Mouse (Mus musculus) ovary, adult 18-20 months (tissue): ENCODE measurements around the gene Cacybp.

Experiments used
- DNase-seq: peaks from one replicate; pipeline ENCODE4 v3.0.0; 2022; ENCODE audit warnings: low spot score, mixed read lengths

The Cacybp gene

GRCm38 (mm10) chr1:160212703-160213669, at the start of gene Cacybp:
Gene Cacybp, minus strand, starts transcription at chr1:160212875.
- peak; percentile 99 for DNase-seq

GRCm38 (mm10) chr1:160262415-160262814, 49.7 kb upstream of the Cacybp start:
- no peak for DNase-seq

- DNase-seq, result no peak
Measured at GRCm38 (mm10) chr1:160261849-160262248, 49.2 kb upstream of the Cacybp start.

GRCm38 (mm10) chr1:160260605-160261004, 47.9 kb upstream of the Cacybp start:
- DNase-seq, result no peak

DNA sequence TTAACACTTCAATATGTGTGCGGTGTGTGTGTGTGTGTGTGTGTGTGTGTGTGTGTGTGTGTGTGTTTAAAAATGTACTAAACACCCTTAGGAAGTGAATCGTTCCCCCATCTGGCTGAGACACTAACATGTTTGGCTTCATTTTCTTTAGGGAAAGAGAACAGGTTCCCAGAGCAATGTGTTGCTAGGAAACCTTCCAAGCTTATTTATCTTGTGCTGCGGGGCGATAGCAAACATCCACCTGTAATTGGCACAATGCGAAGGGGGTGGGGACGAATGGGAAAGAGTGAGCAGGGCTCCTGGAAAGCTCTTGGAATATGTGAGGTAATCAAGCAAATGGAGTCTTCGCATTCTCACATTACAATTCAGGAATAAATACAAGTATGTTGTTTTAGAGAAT, 47.2 kb upstream of the Cacybp start:
- no peak for DNase-seq

GRCm38 (mm10) chr1:160253108-160253507, 40.4 kb upstream of the Cacybp start:
- no peak for DNase-seq

DNA sequence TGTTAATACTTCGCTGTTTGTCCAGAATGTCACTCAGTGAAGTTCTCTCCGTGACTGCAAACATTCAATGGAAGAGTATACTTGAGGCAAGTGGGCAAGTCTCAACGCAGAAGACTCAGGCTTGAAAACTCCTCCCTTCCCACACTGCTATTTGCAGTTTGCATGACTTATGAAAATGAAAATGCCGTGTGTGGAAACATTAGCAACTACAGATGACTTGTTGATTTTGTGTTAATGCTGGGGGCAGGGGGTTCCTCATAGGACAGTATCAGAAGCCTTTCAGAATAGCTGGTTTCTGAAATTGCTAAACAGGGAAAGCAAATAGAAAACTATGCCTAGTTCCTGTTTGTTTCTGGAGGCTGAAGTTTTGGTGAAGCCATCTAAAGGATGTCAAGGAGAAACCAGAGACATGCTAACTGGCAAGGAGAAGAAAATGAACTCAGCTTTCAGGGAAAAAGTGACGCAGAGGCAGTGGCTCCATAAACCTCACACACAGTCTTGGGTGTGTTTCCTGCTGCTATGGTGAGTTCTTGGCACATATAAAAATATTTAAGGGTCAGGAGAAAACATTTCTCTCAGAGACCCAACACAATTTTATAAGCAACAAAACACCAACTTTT, 38.8 kb upstream of the Cacybp start:
- DNase-seq, result no peak

DNA sequence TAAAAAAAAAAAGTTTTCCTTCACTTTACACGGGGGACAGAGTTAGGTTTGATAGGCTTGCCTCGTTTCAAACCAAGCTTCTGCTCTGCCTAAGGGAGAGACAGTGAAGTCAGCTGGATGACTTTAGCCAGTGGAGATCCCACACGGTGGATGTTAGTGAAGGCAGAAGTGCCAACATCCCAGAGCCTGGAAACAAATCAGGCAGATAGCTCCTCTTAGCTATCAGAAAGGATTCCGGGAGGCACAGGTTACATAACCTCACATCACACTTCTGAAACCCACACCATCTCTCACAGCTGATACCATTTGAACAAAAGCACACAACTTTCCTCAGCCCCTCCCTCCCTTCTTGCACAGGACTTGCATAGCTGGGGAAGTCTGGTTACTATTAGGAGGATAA, 38.1 kb upstream of the Cacybp start:
- DNase-seq, result no peak

DNA sequence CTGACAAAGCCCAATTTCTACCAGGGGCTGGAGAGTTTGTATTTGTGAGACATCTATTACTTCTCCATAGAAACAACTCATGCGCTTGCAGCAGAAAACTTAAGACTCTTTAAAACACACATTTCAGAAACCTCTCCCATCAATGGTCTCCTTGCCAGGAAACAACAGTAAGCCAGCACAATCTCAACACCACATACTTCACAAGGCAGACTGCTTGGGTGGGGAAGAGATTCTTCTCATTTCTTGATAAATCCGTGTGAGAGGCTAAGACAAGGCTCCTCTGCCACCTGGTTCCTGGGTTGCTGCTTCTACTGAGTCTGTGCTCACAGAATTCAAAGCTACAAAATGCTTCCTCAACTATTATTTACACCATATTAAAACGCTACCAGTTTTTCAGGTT, 37.1 kb upstream of the Cacybp start:
- no peak for DNase-seq

GRCm38 (mm10) chr1:160247473-160247872, 34.8 kb upstream of the Cacybp start:
- no peak for DNase-seq

- DNase-seq, result no peak
Measured at GRCm38 (mm10) chr1:160246844-160247243, 34.2 kb upstream of the Cacybp start.

- no peak for DNase-seq
Measured at GRCm38 (mm10) chr1:160245954-160246353, 33.3 kb upstream of the Cacybp start.

- DNase-seq, result no peak
Measured at GRCm38 (mm10) chr1:160244689-160245088, 32.0 kb upstream of the Cacybp start.

GRCm38 (mm10) chr1:160240091-160240490, 27.4 kb upstream of the Cacybp start:
- no peak for DNase-seq

- no peak for DNase-seq
Measured at GRCm38 (mm10) chr1:160238852-160239443, 26.3 kb upstream of the Cacybp start.

GRCm38 (mm10) chr1:160237981-160238380, 25.3 kb upstream of the Cacybp start:
- DNase-seq, result no peak

DNA sequence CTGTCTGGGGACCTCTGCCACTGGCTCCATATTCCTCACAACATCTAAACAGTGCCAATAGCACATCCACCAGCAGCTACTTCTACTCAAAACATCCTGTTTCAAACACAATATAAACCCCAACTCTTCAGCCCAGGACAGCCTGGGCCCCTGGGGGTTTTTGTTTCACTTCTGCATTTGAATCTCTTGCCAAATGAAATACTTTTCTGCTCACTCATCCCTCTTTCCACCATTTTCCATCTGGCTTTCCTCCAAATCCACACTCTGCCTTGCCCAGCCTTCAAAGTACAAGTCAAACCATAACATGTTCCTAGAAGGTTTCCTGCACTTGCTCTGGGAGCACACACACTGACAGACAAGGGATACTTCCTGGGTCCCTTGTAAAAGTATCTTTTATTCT, 21.2 kb upstream of the Cacybp start:
- no peak for DNase-seq

GRCm38 (mm10) chr1:160232113-160232512, 19.4 kb upstream of the Cacybp start:
- DNase-seq, result no peak

DNA sequence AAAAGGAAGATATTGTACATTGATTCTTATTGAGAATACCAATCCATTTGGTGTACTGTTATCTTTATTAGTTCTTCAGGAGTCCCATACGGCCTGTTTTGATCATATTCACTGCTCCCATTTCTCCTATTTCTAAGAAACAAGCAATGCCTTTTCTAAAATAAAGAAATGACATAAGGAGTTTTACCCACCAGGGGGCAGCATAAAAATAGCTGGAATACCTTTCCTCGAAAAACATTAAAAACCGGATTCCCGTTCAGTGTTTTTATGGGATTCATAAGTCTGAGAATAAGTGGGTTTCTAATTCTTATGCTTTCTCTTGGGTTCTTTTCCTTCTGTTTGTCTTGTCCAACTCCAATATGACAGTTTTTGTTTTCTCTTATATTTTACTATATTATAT, 18.3 kb upstream of the Cacybp start:
- DNase-seq, result no peak

DNA sequence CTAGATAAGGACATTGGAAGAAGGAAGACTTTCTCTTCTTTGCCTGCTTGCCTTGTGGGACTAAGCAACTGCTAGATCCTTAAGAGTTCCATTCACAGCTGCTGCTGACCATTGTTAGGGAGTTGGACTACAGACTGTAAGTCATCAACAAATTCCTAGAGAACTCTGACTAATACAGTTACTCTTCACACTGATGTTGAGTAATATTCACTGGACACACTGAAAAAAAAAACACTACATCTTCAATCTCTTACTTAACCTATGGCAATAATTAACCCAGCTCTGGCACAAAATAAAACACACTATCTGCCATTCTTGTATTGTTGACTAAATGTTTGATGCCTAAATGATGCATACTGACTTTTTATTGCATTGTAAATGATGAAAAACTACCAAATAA, 15.2 kb upstream of the Cacybp start:
- no peak for DNase-seq

- no peak for DNase-seq
Measured at GRCm38 (mm10) chr1:160227196-160227595, 14.5 kb upstream of the Cacybp start.

- DNase-seq, result no peak
Measured at GRCm38 (mm10) chr1:160224093-160224492, 11.4 kb upstream of the Cacybp start.

DNA sequence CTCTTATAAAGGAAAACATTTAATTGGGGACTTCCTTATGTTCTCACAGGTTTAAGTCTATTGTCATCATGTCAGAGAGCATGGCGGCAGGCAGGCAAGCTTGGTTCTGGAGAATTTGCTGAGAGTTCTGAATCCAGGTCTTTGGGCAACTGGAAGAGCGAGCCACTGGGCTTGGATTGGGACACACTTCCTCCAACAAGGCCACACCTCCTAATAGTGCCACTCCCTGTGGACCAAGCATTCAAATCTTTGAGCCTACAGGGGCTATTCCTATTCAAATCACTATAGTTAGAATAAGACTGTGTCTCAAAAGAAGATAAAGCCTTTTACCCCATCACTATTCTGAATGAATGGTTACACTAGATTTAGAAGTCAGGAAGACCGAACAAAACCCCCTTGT, 5.2 kb upstream of the Cacybp start:
- DNase-seq, result no peak
